Mouse (Mus musculus): ENCODE results near the gene Zfp142. TPM values are rescaled to one million over a fixed set of nuclear protein-coding genes. Genes with fewer than 3 reads are reported as not detected.

Gene Zfp142
- polyA plus RNA-seq, 1 experiment from 2014 or later: 11.6 TPM

- WGBS: 7% methylated on average over 26 of the region's 26 CpGs
- H3K4me1 ChIP-seq (ENCODE audit: insufficient read depth): no peaks in the 10 kb centered on the region
- peak overlapping the region; percentile 79 for H3K9ac ChIP-seq
- DNase-seq (peak; percentile 11), ATAC-seq (ENCODE audit: insufficient read depth) (peak; percentile 77)
- H3K27me3 ChIP-seq (ENCODE audit: insufficient read depth, low read length): no peaks in the 10 kb centered on the region
- H3K9me3 ChIP-seq (ENCODE audit: low read depth, low read length): no peaks in the 10 kb centered on the region
- H3K4me2 ChIP-seq: peak overlapping the region; percentile 76
- no peak for TF ChIP-seq CTCF (IDR thresholded peaks at IDR 0.05; ENCODE audit: low read depth)
- H3K27ac ChIP-seq (ENCODE audit: low read depth): peak overlapping the region; percentile 9; the same call in 1 of the 2 replicates
- H3K4me3 ChIP-seq (ENCODE audit: low read depth, low read length): peak overlapping the region; percentile 89
- peaks cover 29% of the 10 kb centered on the region for H3K36me3 ChIP-seq (ENCODE audit: insufficient read depth)
Observed at GRCm38 (mm10) chr1:74600501-74601266, 12.6 kb upstream of the Zfp142 start.

DNA sequence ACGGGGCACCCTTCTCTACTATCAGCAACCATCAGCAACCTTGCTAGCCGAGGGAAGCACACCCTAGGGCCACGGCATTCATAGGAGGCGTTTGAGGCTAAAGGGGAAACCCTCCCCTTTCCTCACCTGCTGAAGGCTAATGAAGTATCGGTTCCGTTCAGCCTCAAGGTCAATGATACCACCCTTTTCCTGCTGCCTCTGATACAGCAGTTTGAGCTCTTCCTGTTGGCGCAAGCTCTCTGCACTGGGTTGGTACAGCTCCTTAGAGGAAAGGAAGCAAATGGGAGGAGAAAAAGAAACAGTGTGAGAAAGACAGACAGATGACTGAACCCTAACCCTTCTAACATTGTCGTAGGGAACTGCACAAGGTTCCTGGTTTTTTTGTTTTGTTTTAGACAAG, 6.4 kb upstream of the Zfp142 start:
- WGBS: 81% methylated on average over 8 of the region's 8 CpGs
- ATAC-seq (ENCODE audit: insufficient read depth): no peak

GRCm38 (mm10) chr1:74587233-74587772, 743 bp downstream of the Zfp142 start:
- Histone ChIP-seq H3K4me2 (peak overlapping the region; percentile 92), H3K36me3 (ENCODE audit: insufficient read depth) (peaks cover 38% of the 10 kb centered on the region), H3K9ac (peak overlapping the region; percentile 85), H3K4me3 (ENCODE audit: low read depth, low read length) (peak overlapping the region; percentile 86), H3K4me1 (ENCODE audit: insufficient read depth) (peaks cover 11% of the 10 kb centered on the region; the same call in 1 of the 2 replicates), H3K9me3 (ENCODE audit: low read depth, low read length) (no peaks in the 10 kb centered on the region), H3K27ac (ENCODE audit: low read depth) (peak overlapping the region; percentile 75), H3K27me3 (ENCODE audit: insufficient read depth, low read length) (no peaks in the 10 kb centered on the region)
- DNase-seq (peak; percentile 26), ATAC-seq (ENCODE audit: insufficient read depth) (no peak; the same call in 1 of the 2 replicates)
- WGBS: under 1% methylated on average over 24 of the region's 24 CpGs
- TF ChIP-seq CTCF (IDR thresholded peaks at IDR 0.05; ENCODE audit: low read depth): no peak

More for the DNA sequence above, 6.4 kb upstream of the Zfp142 start:
- Histone ChIP-seq H3K4me2 (no peak overlapping the region), H3K27me3 (ENCODE audit: insufficient read depth, low read length) (no peaks in the 10 kb centered on the region), H3K4me3 (ENCODE audit: low read depth, low read length) (no peak overlapping the region), H3K36me3 (ENCODE audit: insufficient read depth) (peaks cover 84% of the 10 kb centered on the region), H3K9ac (no peak overlapping the region), H3K9me3 (ENCODE audit: low read depth, low read length) (no peaks in the 10 kb centered on the region), H3K27ac (ENCODE audit: low read depth) (no peak overlapping the region), H3K4me1 (ENCODE audit: insufficient read depth) (no peaks in the 10 kb centered on the region)
- DNase-seq: no peak
- no peak for TF ChIP-seq CTCF (IDR thresholded peaks at IDR 0.05; ENCODE audit: low read depth)

GRCm38 (mm10) chr1:74584616-74585398, 3.2 kb downstream of the Zfp142 start:
- 94% methylated on average over 3 of the region's 3 CpGs for WGBS
- Histone ChIP-seq H3K27me3 (ENCODE audit: insufficient read depth, low read length) (no peaks in the 10 kb centered on the region), H3K4me3 (ENCODE audit: low read depth, low read length) (no peak overlapping the region), H3K9ac (no peak overlapping the region), H3K4me2 (no peak overlapping the region), H3K27ac (ENCODE audit: low read depth) (no peak overlapping the region), H3K9me3 (ENCODE audit: low read depth, low read length) (no peaks in the 10 kb centered on the region), H3K4me1 (ENCODE audit: insufficient read depth) (peaks cover 11% of the 10 kb centered on the region; the same call in 1 of the 2 replicates), H3K36me3 (ENCODE audit: insufficient read depth) (peaks cover 26% of the 10 kb centered on the region)
- ATAC-seq (ENCODE audit: insufficient read depth) (no peak), DNase-seq (no peak)
- no peak for TF ChIP-seq CTCF (IDR thresholded peaks at IDR 0.05; ENCODE audit: low read depth)

DNA sequence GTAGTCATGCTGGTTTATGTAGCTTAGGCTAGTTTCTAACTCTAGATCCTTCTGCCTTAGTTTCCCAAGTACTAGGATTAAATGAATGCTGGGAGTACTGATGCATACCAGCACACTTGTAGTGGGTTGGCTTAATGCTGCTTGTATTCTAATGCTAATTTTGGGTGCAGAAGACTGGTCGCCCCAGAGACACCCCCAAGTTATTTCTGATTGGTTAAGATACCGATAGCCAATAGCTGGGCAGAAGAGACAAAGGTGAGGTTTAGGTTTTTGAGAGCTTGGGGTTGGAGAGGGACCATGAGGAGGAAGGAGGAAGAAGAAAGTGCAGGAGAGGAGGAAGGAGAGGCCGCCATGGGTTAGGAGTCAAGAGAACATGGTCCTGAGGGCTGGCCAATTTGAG, 5.4 kb downstream of the Zfp142 start:
- Histone ChIP-seq H3K27ac (ENCODE audit: low read depth) (no peak overlapping the region), H3K27me3 (ENCODE audit: insufficient read depth, low read length) (no peaks in the 10 kb centered on the region), H3K4me3 (ENCODE audit: low read depth, low read length) (no peak overlapping the region), H3K9me3 (ENCODE audit: low read depth, low read length) (no peaks in the 10 kb centered on the region), H3K9ac (no peak overlapping the region), H3K4me2 (no peak overlapping the region), H3K4me1 (ENCODE audit: insufficient read depth) (peaks cover 7% of the 10 kb centered on the region; the same call in 1 of the 2 replicates), H3K36me3 (ENCODE audit: insufficient read depth) (peaks cover 42% of the 10 kb centered on the region)
- ATAC-seq (ENCODE audit: insufficient read depth) (no peak), DNase-seq (no peak)
- TF ChIP-seq CTCF (IDR thresholded peaks at IDR 0.05; ENCODE audit: low read depth): no peak
- 82% methylated on average over 3 of the region's 3 CpGs for WGBS

DNA sequence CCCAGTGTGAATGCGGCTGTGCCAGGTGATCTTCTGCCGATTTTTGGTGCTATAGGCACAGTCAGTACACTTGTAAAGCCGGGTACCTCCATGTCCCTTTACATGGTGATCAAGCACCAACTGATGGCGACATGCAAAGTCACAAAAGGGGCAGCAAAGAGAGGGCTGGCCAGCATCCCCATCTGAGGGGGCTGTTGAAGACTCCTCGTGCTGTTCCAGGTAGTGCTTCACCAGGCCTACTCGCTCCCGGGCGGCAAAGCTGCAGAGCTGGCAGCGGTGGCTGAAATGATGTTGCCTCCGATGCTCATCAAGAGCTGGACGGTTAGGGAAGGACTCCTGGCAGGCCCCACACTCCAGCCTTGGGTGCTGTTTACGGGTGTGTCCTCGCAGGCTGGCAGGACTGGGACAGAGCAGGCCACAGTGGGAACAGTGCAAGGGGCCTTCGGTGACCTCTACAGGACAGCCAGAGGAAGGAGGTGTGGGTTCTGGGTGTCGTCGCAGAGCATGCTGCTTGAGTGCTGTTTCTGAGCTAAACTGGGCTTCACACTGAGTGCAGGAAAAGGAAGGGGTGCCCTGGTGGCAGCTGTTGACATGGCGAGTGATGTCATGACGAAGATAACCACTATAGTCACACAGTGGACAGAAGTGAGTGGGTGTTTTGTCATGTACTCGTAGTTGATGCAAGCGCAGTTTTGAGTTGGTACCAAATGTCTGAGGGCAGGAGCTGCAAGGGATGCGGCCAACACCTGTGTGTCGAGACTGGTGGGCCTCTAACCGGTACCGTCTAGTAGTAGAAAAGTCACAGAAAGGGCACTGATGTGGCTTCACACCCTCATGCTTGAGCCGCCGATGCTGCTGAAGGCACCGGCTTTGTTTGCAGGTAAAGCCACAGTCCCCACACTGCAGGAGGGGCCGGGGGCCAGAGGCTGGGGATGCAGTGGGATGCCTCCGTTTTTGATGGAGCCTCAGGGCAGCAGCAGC, 18.0 kb downstream of the Zfp142 start:
- H3K27me3 ChIP-seq (ENCODE audit: insufficient read depth, low read length): no peaks in the 10 kb centered on the region
- ATAC-seq (ENCODE audit: insufficient read depth) (no peak), DNase-seq (no peak)
- no peaks in the 10 kb centered on the region for H3K9me3 ChIP-seq (ENCODE audit: low read depth, low read length)
- no peak overlapping the region for H3K4me3 ChIP-seq (ENCODE audit: low read depth, low read length)
- 91% methylated on average over 29 of the region's 29 CpGs for WGBS
- H3K4me2 ChIP-seq: no peak overlapping the region
- H3K4me1 ChIP-seq (ENCODE audit: insufficient read depth): no peaks in the 10 kb centered on the region
- peaks cover 92% of the 10 kb centered on the region for H3K36me3 ChIP-seq (ENCODE audit: insufficient read depth)
- no peak overlapping the region for H3K9ac ChIP-seq
- no peak overlapping the region for H3K27ac ChIP-seq (ENCODE audit: low read depth)
- no peak for TF ChIP-seq CTCF (IDR thresholded peaks at IDR 0.05; ENCODE audit: low read depth)
